In genomic region chr12:29699386-29699785, GRCm38 (mm10) we compare ENCODE assay signal across 17 mouse cellular contexts.
DNase-seq lines count a peak whose midpoint lies in the region; ATAC-seq and TF ChIP-seq lines count a peak whose summit lies in the region.
"Had no signal": no experiment of that assay in that cellular context is flagged by ENCODE, and none has a peak within 500 bp of the region (broad histone marks: within the 10 kb centered on the region; RNA-seq: fewer than 3 reads in every experiment).

No protein-coding gene starts in this region.

- H3K79me2 ChIP-seq in heart, adult 2 months (replicated peaks; ENCODE audit: control insufficient read depth, insufficient read depth, low read length), result no peaks in the 10 kb centered on the region

- ATAC-seq in heart, embryonic 13.5 days (ENCODE audit: extremely low read depth, insufficient number of reproducible peaks, low FRiP score, low TSS enrichment), result no peak
- no peak; the same call in 1 of the 2 replicates for ATAC-seq in forebrain, postnatal 0 days
- no peak for ATAC-seq in midbrain, embryonic 11.5 days (ENCODE audit: low FRiP score)
- ATAC-seq in neural tube, embryonic 15.5 days (ENCODE audit: low FRiP score), result no peak
- ATAC-seq: inflammation-experienced regulatory T-cells, adult 6 months had no signal

- no peak for TF ChIP-seq CTCF in heart, adult 2 months (IDR thresholded peaks at IDR 0.05)
- TF ChIP-seq CTCF in forebrain, postnatal 0 days (IDR thresholded peaks at IDR 0.05; ENCODE audit: low read depth), result no peak

- WGBS in heart, embryonic 13.5 days, result 70% methylated on average over 10 of the region's 10 CpGs
- WGBS in heart, adult 2 months, result 76% methylated on average over 10 of the region's 10 CpGs
- 8% methylated on average over 10 of the region's 10 CpGs for WGBS in forebrain, postnatal 0 days
- WGBS in midbrain, embryonic 11.5 days, result 24% methylated on average over 10 of the region's 10 CpGs
- 17% methylated on average over 10 of the region's 10 CpGs for WGBS in neural tube, embryonic 15.5 days

- TF ChIP-seq EP300 in heart, adult 2 months (IDR thresholded peaks at IDR 0.05; ENCODE audit: insufficient read depth, low read depth, low read length), result no peak

- DNase-seq in heart, adult 2 months, result no peak
- peak; percentile 30 for DNase-seq in forebrain, postnatal 0 days
- no peak for DNase-seq in midbrain, embryonic 11.5 days (ENCODE audit: low spot score, missing footprints)
- no peak for DNase-seq in layer of hippocampus, postnatal 14 days (ENCODE audit: low spot score in 2 of 2)
- DNase-seq in thymus, postnatal 36 days, result no peak
- DNase-seq in lung, adult 18-20 months, result no peak
- DNase-seq: cerebellum, adult 9-10 months; gastrocnemius, postnatal 14 days; kidney, postnatal 14 days; lung, postnatal 36 days; thymus, postnatal 14 days had no signal

- no peak overlapping the region for H3K27ac ChIP-seq in heart, embryonic 13.5 days (replicated peaks)
- H3K27ac ChIP-seq in heart, adult 2 months, result no peak overlapping the region
- H3K27ac ChIP-seq in forebrain, postnatal 0 days (ENCODE audit: low read depth, low read length), result peak overlapping the region; percentile 87
- peak overlapping the region; percentile 41; the same call in 1 of the 2 replicates for H3K27ac ChIP-seq in midbrain, embryonic 11.5 days (ENCODE audit: low read depth, low read length)
- peak overlapping the region; percentile 91 for H3K27ac ChIP-seq in neural tube, embryonic 15.5 days (replicated peaks)
- H3K27ac ChIP-seq: limb, embryonic 10.5 days; liver, embryonic 15.5 days; stomach, embryonic 15.5 days had no signal

- H3K4me2 ChIP-seq in heart, embryonic 13.5 days, result peak overlapping the region; percentile 22; the same call in 1 of the 2 replicates
- peak overlapping the region; percentile 24 for H3K4me2 ChIP-seq in forebrain, postnatal 0 days (ENCODE audit: low read depth)
- H3K4me2 ChIP-seq in midbrain, embryonic 11.5 days, result peak overlapping the region; percentile 21; the same call in 1 of the 2 replicates
- peak overlapping the region; percentile 19; the same call in 1 of the 2 replicates for H3K4me2 ChIP-seq in neural tube, embryonic 15.5 days
- H3K4me2 ChIP-seq: liver, embryonic 15.5 days; stomach, embryonic 15.5 days had no signal

- no peak for TF ChIP-seq POLR2A in heart, adult 2 months (IDR thresholded peaks at IDR 0.05; ENCODE audit: insufficient read depth, low read depth, low read length)

- intact Hi-C loops in heart, adult 2 months (cut with DNase I), result no loop called here

- no peak overlapping the region for H3K9ac ChIP-seq in heart, embryonic 13.5 days
- no peak overlapping the region for H3K9ac ChIP-seq in heart, adult 2 months (ENCODE audit: low read depth, low read length)
- peak overlapping the region; percentile 23 for H3K9ac ChIP-seq in forebrain, postnatal 0 days
- no peak overlapping the region for H3K9ac ChIP-seq in midbrain, embryonic 11.5 days (ENCODE audit: low read length)
- H3K9ac ChIP-seq in neural tube, embryonic 15.5 days (replicated peaks), result no peak overlapping the region; the same call in 1 of the 2 replicates
- H3K9ac ChIP-seq: liver, embryonic 15.5 days; stomach, embryonic 15.5 days had no signal

- H3K27me3 ChIP-seq in heart, embryonic 13.5 days (replicated peaks), result no peaks in the 10 kb centered on the region
- no peaks in the 10 kb centered on the region for H3K27me3 ChIP-seq in heart, adult 2 months (ENCODE audit: control insufficient read depth, insufficient read depth, low read length)
- H3K27me3 ChIP-seq in forebrain, postnatal 0 days (ENCODE audit: insufficient read depth, low read length), result no peaks in the 10 kb centered on the region
- peaks cover 6% of the 10 kb centered on the region; the same call in 1 of the 2 replicates for H3K27me3 ChIP-seq in midbrain, embryonic 11.5 days (ENCODE audit: control insufficient read depth, insufficient read depth, low read length)
- no peaks in the 10 kb centered on the region for H3K27me3 ChIP-seq in neural tube, embryonic 15.5 days (replicated peaks)
- H3K27me3 ChIP-seq: liver, embryonic 15.5 days; stomach, embryonic 15.5 days had no signal

- peaks cover 66% of the 10 kb centered on the region for H3K4me1 ChIP-seq in heart, embryonic 13.5 days
- H3K4me1 ChIP-seq in heart, adult 2 months (ENCODE audit: control insufficient read depth, insufficient read depth, low read length), result peaks cover 27% of the 10 kb centered on the region
- peaks cover 75% of the 10 kb centered on the region for H3K4me1 ChIP-seq in forebrain, postnatal 0 days (ENCODE audit: insufficient read depth)
- peaks cover 44% of the 10 kb centered on the region for H3K4me1 ChIP-seq in midbrain, embryonic 11.5 days (ENCODE audit: control insufficient read depth, insufficient read depth, low read length)
- H3K4me1 ChIP-seq in neural tube, embryonic 15.5 days, result peaks cover 85% of the 10 kb centered on the region
- H3K4me1 ChIP-seq: liver, embryonic 15.5 days had no signal

- no peaks in the 10 kb centered on the region for H3K9me3 ChIP-seq in heart, embryonic 13.5 days
- no peaks in the 10 kb centered on the region for H3K9me3 ChIP-seq in forebrain, postnatal 0 days (ENCODE audit: low read length)
- H3K9me3 ChIP-seq in midbrain, embryonic 11.5 days (ENCODE audit: control insufficient read depth, low read length), result no peaks in the 10 kb centered on the region
- H3K9me3 ChIP-seq in neural tube, embryonic 15.5 days (replicated peaks), result no peaks in the 10 kb centered on the region
- H3K9me3 ChIP-seq: limb, embryonic 10.5 days; liver, embryonic 15.5 days; stomach, embryonic 15.5 days had no signal

- no peaks in the 10 kb centered on the region for H3K36me3 ChIP-seq in heart, embryonic 13.5 days
- peaks cover 2% of the 10 kb centered on the region; the same call in 1 of the 2 replicates for H3K36me3 ChIP-seq in heart, adult 2 months (ENCODE audit: control insufficient read depth, insufficient read depth, low read length)
- no peaks in the 10 kb centered on the region for H3K36me3 ChIP-seq in forebrain, postnatal 0 days (ENCODE audit: insufficient read depth)
- no peaks in the 10 kb centered on the region for H3K36me3 ChIP-seq in midbrain, embryonic 11.5 days (ENCODE audit: control insufficient read depth, insufficient read depth, low read length)
- H3K36me3 ChIP-seq in neural tube, embryonic 15.5 days, result no peaks in the 10 kb centered on the region
- H3K36me3 ChIP-seq: limb, embryonic 10.5 days; liver, embryonic 15.5 days; stomach, embryonic 15.5 days had no signal

- no peak overlapping the region for H3K4me3 ChIP-seq in heart, embryonic 13.5 days
- no peak overlapping the region for H3K4me3 ChIP-seq in heart, adult 2 months
- no peak overlapping the region; the same call in 1 of the 2 replicates for H3K4me3 ChIP-seq in forebrain, postnatal 0 days (ENCODE audit: low read depth, low read length)
- H3K4me3 ChIP-seq in midbrain, embryonic 11.5 days (ENCODE audit: low read depth, low read length), result no peak overlapping the region
- H3K4me3 ChIP-seq in neural tube, embryonic 15.5 days (replicated peaks), result no peak overlapping the region
- H3K4me3 ChIP-seq: limb, embryonic 10.5 days; liver, embryonic 15.5 days; stomach, embryonic 15.5 days had no signal

Comparison
In these comparisons a context has a peak if more than half of its experiments do, and no peak if none do; other contexts are left out.
1. H3K27ac ChIP-seq: peak in forebrain, postnatal 0 days (single experiment), midbrain, embryonic 11.5 days (single experiment) and neural tube, embryonic 15.5 days (single experiment); none in heart, embryonic 13.5 days (single experiment) and heart, adult 2 months (single experiment).
2. Peak in every context shown above with its lines, with median percentiles within 50 percentile points of each other: H3K4me2 ChIP-seq.